Mouse (Mus musculus) cerebellum, adult 2 months (tissue): ENCODE measurements around the gene Wnt6.

Experiments
- CTCF ChIP-seq: fragments of 200-500 bp; IDR thresholded peaks from 2 replicates; pipeline ENCODE4 v1.5.1; 2011; ENCODE audit warnings: low read depth, mild to moderate bottlenecking, control low read depth, low read length, moderate library complexity, borderline replicate concordance; ENCODE audit not compliant: insufficient read depth
- POLR2A ChIP-seq: fragments of 200-500 bp; IDR thresholded peaks from 2 replicates; pipeline ENCODE4 v1.6.1; 2011; ENCODE audit warnings: low read length, control low read depth, borderline replicate concordance; ENCODE audit not compliant: insufficient read depth

DNA sequence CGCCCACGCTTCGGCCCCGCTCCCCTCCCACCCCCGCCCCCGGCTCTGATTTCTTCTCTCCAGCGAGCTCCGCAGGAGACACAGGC, at the start of gene Wnt6:
- TF ChIP-seq CTCF (no peak), POLR2A (no peak)
